Mouse (Mus musculus) left cerebral cortex, postnatal 14 days (tissue): ENCODE measurements around the gene Pak1ip1. TPM values are rescaled to one million over a fixed set of nuclear protein-coding genes. Genes with fewer than 3 reads are reported as not detected.
A peak's percentile ranks its signal among the peaks of the same experiment; 100 is the strongest.
"Not testable (repeated sequence)": the region's sequence is repeated elsewhere in the genome, so short reads cannot be mapped to it uniquely, and the experiment has no call there.

Experiments used
- DNase-seq, 2 experiments: peaks; one replicate each; pipeline ENCODE4 v3.0.0; 2021 to 2022; ENCODE audit warnings: low spot score in 2 of 2, mixed read lengths in 1 of 2
- intact Hi-C: fragments of 180-260 bp; cut with DNase I; formaldehyde crosslinking; loops from one replicate; pipeline ENCODE4 v1.15.1; 2025
- long read RNA-seq, 2 experiments: library from polyadenylated mRNA; stranded (forward); transcript quantifications; one replicate each; pipeline ENCODE4 v2.0.0; 2021
- total RNA-seq, 2 experiments: library from RNA; stranded (reverse); gene quantifications; 2 replicates each; pipeline ENCODE4 v1.2.3; 2021

Gene Pak1ip1
- 10 to 100 TPM; 35.8 to 36.9 TPM for total RNA-seq
- long read RNA-seq, experiment 1, transcript Pak1ip1-201 (10 exons, 1,722 nt), result major isoform, 46 of 49 reads
- long read RNA-seq, experiment 1, partial matches to known transcripts, result 1 of 49 reads
- long read RNA-seq, experiment 1, other reads (novel, unspliced or antisense), result 2 of 49 reads
- long read RNA-seq, experiment 2, transcript Pak1ip1-201 (10 exons, 1,722 nt), result major isoform, 48 of 49 reads
- long read RNA-seq, experiment 2, partial matches to known transcripts, result 0 of 49 reads
- long read RNA-seq, experiment 2, other reads (novel, unspliced or antisense), result 0 of 49 reads

GRCm38 (mm10) chr13:41000926-41001639 lies at the start of gene Pak1ip1:
Pak1ip1 (plus strand) TSS chr13:41001023.
- intact Hi-C loops, result loop anchor here (5.0 kb wide), 1 partner anchor 159 kb away; no protein-coding TSS in a partner anchor
- peak; percentile 91 to 93 for DNase-seq

GRCm38 (mm10) chr13:40951386-40951976 lies 49.3 kb upstream of the Pak1ip1 start:
- no peak for DNase-seq
- intact Hi-C loops, result no loop called here

GRCm38 (mm10) chr13:40953231-40953630 lies 47.6 kb upstream of the Pak1ip1 start:
- intact Hi-C loops, result no loop called here
- no peak for DNase-seq

- intact Hi-C loops, result no loop called here
- no peak for DNase-seq
Observed at GRCm38 (mm10) chr13:40955773-40956172, 45.0 kb upstream of the Pak1ip1 start.

- intact Hi-C loops, result no loop called here
- DNase-seq, result no peak
Observed at GRCm38 (mm10) chr13:40967609-40968008, 33.2 kb upstream of the Pak1ip1 start.

GRCm38 (mm10) chr13:40968564-40968963 lies 32.3 kb upstream of the Pak1ip1 start:
- DNase-seq, result peak in 1 of 2 experiments; percentile 6
- intact Hi-C loops, result no loop called here

GRCm38 (mm10) chr13:40969761-40970390 lies 30.9 kb upstream of the Pak1ip1 start:
- intact Hi-C loops, result no loop called here
- no peak for DNase-seq

- DNase-seq, result no peak
- intact Hi-C loops, result no loop called here
Observed at GRCm38 (mm10) chr13:40971261-40971660, 29.6 kb upstream of the Pak1ip1 start.

- intact Hi-C loops, result no loop called here
- no peak for DNase-seq
Observed at GRCm38 (mm10) chr13:40971831-40972230, 29.0 kb upstream of the Pak1ip1 start.

- intact Hi-C loops, result no loop called here
- no peak for DNase-seq
Observed at GRCm38 (mm10) chr13:40972976-40973375, 27.8 kb upstream of the Pak1ip1 start.

GRCm38 (mm10) chr13:40977609-40978008 lies 23.2 kb upstream of the Pak1ip1 start:
- DNase-seq, result peak in 1 of 2 experiments; percentile 42
- intact Hi-C loops, result loop anchor here (5.0 kb wide), 1 partner anchor 135 kb away; no protein-coding TSS in a partner anchor

GRCm38 (mm10) chr13:40978652-40979051 lies 22.2 kb upstream of the Pak1ip1 start:
- intact Hi-C loops, result loop anchor here (5.0 kb wide), 1 partner anchor 136 kb away; no protein-coding TSS in a partner anchor

GRCm38 (mm10) chr13:40979321-40979720 lies 21.5 kb upstream of the Pak1ip1 start:
- DNase-seq, result no peak
- intact Hi-C loops, result loop anchor here (5.0 kb wide), 1 partner anchor 137 kb away; no protein-coding TSS in a partner anchor

More at GRCm38 (mm10) chr13:40978652-40979051, 22.2 kb upstream of the Pak1ip1 start:
- DNase-seq, result no peak

GRCm38 (mm10) chr13:40982759-40983158 lies 18.1 kb upstream of the Pak1ip1 start:
- no peak for DNase-seq
- intact Hi-C loops, result no loop called here

GRCm38 (mm10) chr13:40986081-40986480 lies 14.7 kb upstream of the Pak1ip1 start:
- DNase-seq, result no peak
- intact Hi-C loops, result no loop called here

- intact Hi-C loops, result not testable (repeated sequence)
Observed at GRCm38 (mm10) chr13:40987608-40988303, 13.1 kb upstream of the Pak1ip1 start.

GRCm38 (mm10) chr13:40988418-40988817 lies 12.4 kb upstream of the Pak1ip1 start:
- intact Hi-C loops, result no loop called here
- DNase-seq, result no peak

More at GRCm38 (mm10) chr13:40987608-40988303, 13.1 kb upstream of the Pak1ip1 start:
- DNase-seq, result not testable (repeated sequence)

GRCm38 (mm10) chr13:40994487-40995263 lies 6.1 kb upstream of the Pak1ip1 start:
- intact Hi-C loops, result no loop called here
- DNase-seq, result no peak
